Mouse (Mus musculus): ENCODE data around the gene Mboat1. TPM values are rescaled to one million over a fixed set of nuclear protein-coding genes. Genes with fewer than 3 reads are reported as not detected.

The Mboat1 gene
- total RNA-seq (2015) (8.6 and 11.2 TPM in 2 replicates), total RNA-seq (2017) (8.5 and 9.6 TPM in 2 replicates)

GRCm38 (mm10) chr13:30136243-30136922 lies at the start of gene Mboat1:
Mboat1 (plus strand) TSS chr13:30136489.
- peak; percentile 92 for ATAC-seq (replicated peaks; ENCODE audit: poor library complexity)

DNA sequence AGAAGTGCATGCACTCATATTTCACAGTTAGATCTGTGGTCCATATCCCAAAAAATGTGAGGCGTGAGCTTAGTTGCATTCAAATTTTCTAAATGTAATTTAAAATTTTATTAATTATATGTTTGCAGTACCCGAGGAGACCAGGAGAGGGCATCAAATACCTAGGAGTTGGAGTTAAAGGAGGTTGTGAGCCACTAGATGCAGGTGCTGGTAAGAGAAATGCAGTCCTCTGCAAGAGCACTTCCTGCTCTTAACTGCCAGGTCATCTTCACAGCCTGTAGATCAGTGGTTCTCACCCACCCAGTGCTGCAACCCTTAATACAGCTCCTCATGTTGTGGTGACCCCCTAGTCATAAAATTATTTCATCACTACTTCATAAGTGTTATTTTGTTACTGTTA lies 43.2 kb upstream of the Mboat1 start:
- peak; percentile 83 for ATAC-seq (replicated peaks; ENCODE audit: poor library complexity)

DNA sequence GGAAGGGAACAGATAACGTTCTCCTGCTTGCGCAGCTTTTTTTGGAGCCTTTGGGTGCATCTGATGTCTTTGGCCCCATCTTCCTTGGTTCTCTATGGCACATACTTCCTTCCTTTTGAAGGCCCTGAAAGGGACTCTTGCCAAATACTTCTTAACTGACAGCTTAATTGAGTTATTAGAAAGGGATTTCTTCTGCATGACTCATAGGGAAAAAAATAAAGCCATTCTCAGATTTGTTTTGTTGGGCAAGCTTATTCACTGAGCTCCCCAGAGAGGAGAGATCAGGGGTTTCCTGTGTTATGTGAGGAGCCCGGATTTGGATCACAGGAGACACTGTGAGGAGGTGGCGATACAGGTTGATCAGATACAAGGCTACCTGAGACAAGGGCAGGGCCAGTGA lies 40.4 kb upstream of the Mboat1 start:
- ATAC-seq (replicated peaks; ENCODE audit: poor library complexity): peak; percentile 61

GRCm38 (mm10) chr13:30096536-30096935 lies 39.8 kb upstream of the Mboat1 start:
- ATAC-seq (replicated peaks; ENCODE audit: poor library complexity): no peak

DNA sequence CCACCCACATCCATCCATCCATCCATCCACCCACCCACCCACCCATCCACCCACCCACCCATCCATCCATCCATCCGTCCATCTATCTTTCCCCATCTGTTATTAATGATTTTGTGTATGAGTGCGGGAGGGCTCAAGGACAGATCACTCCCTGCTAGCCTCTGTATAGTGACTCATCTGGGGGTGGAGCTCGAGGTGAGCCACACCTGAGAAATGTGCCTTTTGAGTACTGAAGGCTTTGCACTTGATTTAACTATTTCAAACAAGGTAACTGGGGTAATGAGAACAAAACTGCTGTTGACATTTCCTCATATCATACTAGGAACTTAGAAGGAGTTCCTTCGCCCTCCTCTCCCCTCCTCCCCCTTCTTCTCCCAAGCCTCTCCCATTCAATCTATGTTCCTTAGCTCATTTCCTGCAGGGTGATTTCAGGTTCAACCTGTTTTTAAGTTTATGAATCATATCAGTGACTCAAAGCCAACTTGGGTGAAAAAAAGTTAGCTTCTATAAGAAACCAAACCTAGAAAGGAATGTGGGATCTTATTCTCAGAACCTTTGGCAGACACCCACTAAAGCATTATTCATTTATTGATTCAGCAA lies 27.2 kb upstream of the Mboat1 start:
- no peak for ATAC-seq (replicated peaks; ENCODE audit: poor library complexity)

DNA sequence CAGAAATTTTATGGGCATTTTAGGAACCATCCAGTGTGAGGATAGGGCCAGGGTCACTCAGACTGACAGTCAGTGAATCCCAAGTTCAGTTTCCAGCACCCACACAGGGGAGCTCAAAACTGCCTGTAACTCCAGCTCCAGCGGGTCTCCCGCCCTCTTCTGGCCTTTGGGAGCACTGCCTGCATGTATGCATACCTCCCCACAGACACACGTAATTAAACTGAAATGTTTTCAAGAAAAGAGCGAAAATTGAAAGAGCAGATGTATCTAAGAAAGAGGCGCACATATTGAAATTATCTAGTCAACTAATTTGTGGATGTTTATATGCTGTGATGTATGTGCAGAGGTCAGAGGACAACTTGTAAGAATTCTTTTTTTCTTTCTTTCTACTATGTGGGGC lies 20.5 kb upstream of the Mboat1 start:
- ATAC-seq (replicated peaks; ENCODE audit: poor library complexity): no peak

DNA sequence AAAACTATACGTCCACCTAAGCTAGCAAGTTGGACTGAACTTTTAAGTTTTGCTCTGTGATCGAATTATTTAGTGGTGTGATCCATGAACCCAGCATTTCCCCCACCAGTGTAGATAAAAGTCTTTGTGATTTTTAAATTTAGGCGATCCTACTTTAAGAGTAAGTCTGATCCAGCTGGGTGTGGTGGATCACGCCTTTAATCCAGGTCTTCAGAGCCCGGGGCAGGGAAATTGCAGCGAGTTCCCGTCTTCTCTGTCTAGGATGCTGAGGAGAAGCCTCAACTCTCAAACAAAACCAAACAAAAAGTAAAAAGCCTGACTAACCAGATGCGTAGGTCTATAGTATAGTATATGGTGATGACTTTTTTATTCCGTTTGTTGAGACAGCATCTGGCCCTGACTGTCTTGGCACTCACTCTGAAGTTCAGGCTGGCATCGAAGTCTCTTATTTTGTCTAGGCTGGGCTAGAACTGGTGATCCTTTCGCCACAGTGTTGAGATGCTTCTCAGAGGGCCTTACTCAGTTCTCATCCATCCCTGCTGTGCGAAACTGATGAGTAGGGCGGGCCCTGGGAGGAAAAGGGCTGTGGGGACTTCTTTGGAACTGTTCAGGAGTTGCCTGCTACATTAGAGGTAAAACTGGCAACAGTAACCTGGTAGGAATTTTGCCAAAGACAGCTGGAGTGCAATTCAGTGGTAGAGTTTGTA lies 787 bp downstream of the Mboat1 start:
- no peak for ATAC-seq (replicated peaks; ENCODE audit: poor library complexity)

- peak; percentile 58 for ATAC-seq (replicated peaks; ENCODE audit: poor library complexity)
These were observed 1.7 kb downstream of the Mboat1 start for GRCm38 (mm10) chr13:30137951-30138350.

DNA sequence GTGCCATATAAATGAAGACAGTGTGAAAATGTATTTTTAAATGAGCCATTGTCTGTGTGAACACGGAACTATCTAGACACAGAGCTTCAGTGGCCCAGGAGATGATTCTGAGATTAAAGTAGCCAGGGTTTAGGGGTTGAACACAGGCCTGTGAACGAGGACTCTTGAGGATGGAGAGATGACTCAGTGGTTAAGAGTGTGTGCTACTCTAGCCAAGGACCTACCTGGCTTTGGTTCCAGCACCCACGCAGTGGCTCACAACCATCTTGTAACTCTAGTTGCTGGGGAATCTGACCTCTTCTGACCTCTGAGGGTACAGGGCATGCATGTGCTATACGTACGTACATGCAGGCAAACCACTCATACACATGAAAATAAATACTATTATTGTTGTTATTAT lies 3.9 kb downstream of the Mboat1 start:
- ATAC-seq (replicated peaks; ENCODE audit: poor library complexity): no peak

DNA sequence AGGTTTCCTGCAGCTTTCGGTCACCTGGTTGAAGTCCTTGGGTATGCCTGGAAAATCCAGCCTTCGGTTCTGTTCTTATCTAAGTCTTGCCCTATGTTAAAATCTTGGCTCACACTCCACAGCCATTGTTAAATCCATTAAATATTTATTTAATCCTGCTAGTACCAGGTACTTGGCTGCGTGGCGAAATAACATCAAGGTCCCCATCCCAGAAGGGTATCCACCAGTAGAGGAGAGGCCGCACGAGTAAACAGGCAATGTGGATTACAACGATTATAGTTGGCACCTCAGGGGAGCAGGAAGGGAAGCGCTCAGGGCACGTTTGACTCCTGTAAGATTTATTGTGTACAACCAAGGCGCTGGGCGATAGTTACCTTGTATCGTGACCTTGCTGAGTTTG lies 4.4 kb downstream of the Mboat1 start:
- ATAC-seq (replicated peaks; ENCODE audit: poor library complexity): no peak

DNA sequence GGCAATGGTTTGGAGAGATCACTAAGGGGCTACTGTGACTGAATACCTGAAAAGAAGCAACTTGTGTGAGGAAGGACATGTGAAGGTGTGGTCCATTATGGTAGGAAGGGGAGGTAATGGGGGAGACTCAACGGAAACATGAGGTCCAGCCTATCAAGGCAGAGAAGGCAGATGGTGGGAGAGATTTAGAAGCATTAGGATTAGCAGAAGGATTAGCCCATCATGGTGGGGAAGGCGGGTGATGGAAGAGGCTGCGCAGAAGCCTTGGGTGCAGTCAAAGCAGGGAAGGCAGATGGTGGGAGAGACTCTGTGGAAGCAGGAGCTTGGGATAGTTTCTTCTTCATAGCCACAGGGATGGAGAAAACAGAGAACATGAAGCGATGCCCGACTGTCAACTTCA lies 5.7 kb downstream of the Mboat1 start:
- no peak for ATAC-seq (replicated peaks; ENCODE audit: poor library complexity)

DNA sequence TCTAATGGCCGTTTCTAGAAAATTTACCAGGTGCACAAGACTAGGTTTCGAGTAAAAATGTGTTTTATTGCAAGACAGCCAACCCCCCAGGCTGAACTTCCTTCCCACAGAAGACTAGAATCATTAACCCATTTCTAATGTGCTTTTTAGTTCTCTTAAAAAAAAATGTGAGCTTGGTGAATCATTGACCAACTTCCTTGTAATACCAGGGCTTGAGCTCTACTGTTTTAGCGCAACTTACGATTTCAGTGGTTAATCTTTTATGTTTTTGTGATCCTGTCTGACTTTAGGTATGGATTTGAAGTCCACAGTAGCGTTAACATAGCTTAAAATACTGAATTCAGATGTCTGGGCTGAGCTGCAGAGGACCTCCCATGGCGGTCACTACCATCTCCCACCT lies 10.2 kb downstream of the Mboat1 start:
- no peak for ATAC-seq (replicated peaks; ENCODE audit: poor library complexity)

- peak; percentile 97 for ATAC-seq (replicated peaks; ENCODE audit: poor library complexity)
These were observed 18.0 kb downstream of the Mboat1 start for GRCm38 (mm10) chr13:30154264-30154663.

DNA sequence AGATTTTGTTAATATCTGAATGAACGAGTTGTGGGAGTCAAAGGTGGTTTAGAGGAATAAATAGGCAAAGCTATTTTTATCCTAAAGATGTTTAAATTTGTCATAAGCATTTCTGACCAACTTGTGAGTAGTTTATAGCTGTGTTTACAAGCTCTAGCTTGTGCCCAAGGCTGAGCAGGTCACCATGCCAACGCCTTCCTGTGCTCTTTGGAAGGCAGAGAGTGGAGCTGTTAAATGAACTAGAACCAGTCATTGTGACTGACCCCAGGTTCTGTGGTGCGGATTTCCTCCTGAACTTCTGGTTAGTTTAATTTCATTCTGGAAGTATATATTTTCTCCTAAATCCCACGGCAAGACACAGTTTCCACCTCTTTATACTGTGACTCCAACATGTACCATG lies 23.3 kb downstream of the Mboat1 start:
- ATAC-seq (replicated peaks; ENCODE audit: poor library complexity): no peak

- ATAC-seq (replicated peaks; ENCODE audit: poor library complexity): no peak
These were observed 27.2 kb downstream of the Mboat1 start for GRCm38 (mm10) chr13:30163521-30163920.

- ATAC-seq (replicated peaks; ENCODE audit: poor library complexity): peak; percentile 76
These were observed 30.1 kb downstream of the Mboat1 start for GRCm38 (mm10) chr13:30166138-30167090.

DNA sequence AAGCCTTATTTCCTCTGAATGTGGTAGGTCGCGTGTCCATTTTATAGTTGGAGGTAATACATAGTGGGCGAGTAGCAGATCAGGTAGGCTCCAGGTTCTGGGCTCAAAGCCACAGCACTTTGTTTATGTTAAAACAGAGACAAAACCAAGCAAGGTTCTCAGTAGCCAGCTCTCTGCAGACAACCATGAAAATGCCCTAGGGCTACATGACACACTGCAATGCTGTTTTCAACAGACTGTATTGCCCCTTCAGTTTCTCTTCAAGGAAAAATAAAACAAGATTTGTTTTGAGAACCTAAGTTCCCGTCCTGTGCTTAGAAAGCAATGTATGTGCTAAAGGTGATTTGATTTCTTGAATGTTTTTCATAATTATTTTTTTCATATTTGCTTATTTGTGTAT lies 31.2 kb downstream of the Mboat1 start:
- no peak for ATAC-seq (replicated peaks; ENCODE audit: poor library complexity)

DNA sequence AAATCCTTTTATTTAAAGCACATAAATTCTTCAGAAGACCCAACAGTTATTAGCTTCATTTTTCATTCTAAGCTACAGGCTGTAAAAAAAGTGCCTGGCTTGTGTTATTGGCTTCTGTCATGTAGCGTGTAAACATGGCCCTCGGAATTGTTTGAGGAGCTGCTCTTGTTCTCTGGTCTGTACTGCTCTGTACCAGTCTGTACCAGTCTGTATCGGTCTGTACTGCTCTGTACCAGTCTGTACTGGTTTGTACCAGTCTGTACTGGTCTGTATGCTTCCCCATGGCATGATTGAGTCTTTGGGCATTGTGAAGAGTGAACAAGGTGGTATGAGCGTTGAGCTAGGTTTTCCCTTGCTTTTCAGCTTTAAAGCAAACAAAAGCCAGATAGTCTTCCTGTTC lies 32.5 kb downstream of the Mboat1 start:
- no peak for ATAC-seq (replicated peaks; ENCODE audit: poor library complexity)

- no peak for ATAC-seq (replicated peaks; ENCODE audit: poor library complexity)
These were observed 33.8 kb downstream of the Mboat1 start for GRCm38 (mm10) chr13:30170061-30170460.

GRCm38 (mm10) chr13:30174586-30174985 lies 38.3 kb downstream of the Mboat1 start:
- ATAC-seq (replicated peaks; ENCODE audit: poor library complexity): no peak

DNA sequence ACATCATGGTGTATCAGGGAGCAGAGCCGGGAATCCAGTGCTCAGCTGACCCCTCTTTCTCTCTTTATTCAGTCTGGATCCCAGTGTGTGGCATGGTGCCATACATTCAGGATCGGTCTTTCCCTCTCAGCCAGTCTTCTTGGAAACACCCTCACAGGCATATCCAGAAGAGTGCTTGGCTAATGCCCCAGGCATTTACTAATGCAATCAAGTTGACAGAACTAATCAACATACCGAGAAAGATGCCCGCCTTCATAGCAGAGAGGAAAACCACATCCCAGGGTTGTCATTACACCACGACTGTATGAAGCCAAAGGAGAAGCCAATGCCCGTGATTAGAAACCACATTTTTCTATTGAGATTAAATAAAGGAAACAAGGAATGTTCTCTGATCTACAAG lies 41.1 kb downstream of the Mboat1 start:
- ATAC-seq (replicated peaks; ENCODE audit: poor library complexity): no peak
